Mouse (Mus musculus): ENCODE results near the gene Lyrm7. TPM values are rescaled to one million over a fixed set of nuclear protein-coding genes. Genes with fewer than 3 reads are reported as not detected.

Gene Lyrm7
- polyA plus RNA-seq, 1 experiment: 26.3 TPM

DNA sequence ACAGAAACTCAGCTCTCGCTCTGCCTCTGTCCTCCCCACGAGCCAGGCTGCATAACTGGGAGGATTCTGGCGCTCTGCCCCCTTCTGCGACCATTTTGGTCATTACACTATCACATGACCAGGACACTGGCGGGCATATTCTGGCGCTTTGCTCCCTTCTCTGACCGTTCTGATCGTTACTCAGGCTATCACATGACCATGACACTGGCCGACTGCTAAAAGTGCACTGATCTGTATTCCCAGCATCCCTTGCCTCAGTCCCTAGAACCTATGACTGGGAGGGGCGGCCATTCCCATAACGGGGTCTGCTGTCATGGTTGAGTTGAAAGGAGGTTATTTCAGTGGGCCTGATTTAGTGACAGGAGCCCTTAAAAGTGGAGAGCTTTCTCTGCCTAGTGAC is 64.2 kb downstream of the Lyrm7 start:
- Histone ChIP-seq H3K4me3 (ENCODE audit: low read depth, low read length) (peak overlapping the region; percentile 34), H3K9ac (ENCODE audit: low read depth, poor library complexity, severe bottlenecking) (peak overlapping the region; percentile 15; the same call in 1 of the 2 replicates), H3K27ac (ENCODE audit: insufficient read depth, low read length) (no peak overlapping the region), H3K4me1 (ENCODE audit: control insufficient read depth, insufficient read depth, low read length) (no peaks in the 10 kb centered on the region), H3K27me3 (ENCODE audit: control insufficient read depth, insufficient read depth, low read length, poor library complexity, severe bottlenecking) (no peaks in the 10 kb centered on the region), H3K36me3 (ENCODE audit: control insufficient read depth, insufficient read depth, low read length, poor library complexity, severe bottlenecking) (no peaks in the 10 kb centered on the region), H3K9me3 (replicated peaks; ENCODE audit: control insufficient read depth, insufficient read depth, low read length, poor library complexity, severe bottlenecking) (no peaks in the 10 kb centered on the region)
- no peak for TF ChIP-seq POLR2A (IDR thresholded peaks at IDR 0.05; ENCODE audit: insufficient read depth, low read length)
- TF ChIP-seq CTCF (IDR thresholded peaks at IDR 0.05; ENCODE audit: low read depth, low read length): no peak
- TF ChIP-seq EP300 (IDR thresholded peaks at IDR 0.05; ENCODE audit: insufficient read depth, low read depth, low read length): no peak

DNA sequence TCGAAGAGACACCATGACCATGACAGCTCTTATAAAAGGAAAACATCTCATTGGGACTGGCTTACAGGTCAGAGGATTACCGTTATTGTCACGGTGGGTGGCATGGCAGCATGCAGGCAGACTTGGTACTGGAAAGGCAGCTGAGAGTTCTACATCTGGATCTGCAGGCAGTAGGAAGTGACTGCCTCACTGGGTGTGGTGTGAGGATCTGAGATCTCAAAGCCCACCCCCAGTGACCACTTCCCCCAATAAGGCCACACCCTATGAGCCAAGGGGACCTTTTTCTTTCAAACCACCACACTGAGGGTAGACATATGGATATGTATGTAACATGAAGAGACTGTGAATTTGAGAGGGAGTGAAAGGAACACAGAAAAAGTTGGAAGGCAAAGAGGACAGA is 66.0 kb downstream of the Lyrm7 start:
- TF ChIP-seq CTCF (IDR thresholded peaks at IDR 0.05; ENCODE audit: low read depth, low read length) (no peak), POLR2A (IDR thresholded peaks at IDR 0.05; ENCODE audit: insufficient read depth, low read length) (no peak), EP300 (IDR thresholded peaks at IDR 0.05; ENCODE audit: insufficient read depth, low read depth, low read length) (no peak)
- no peaks in the 10 kb centered on the region for H3K27me3 ChIP-seq (ENCODE audit: control insufficient read depth, insufficient read depth, low read length, poor library complexity, severe bottlenecking)
- H3K4me3 ChIP-seq (ENCODE audit: low read depth, low read length): no peak overlapping the region
- no peak overlapping the region for H3K9ac ChIP-seq (ENCODE audit: low read depth, poor library complexity, severe bottlenecking)
- no peaks in the 10 kb centered on the region for H3K9me3 ChIP-seq (replicated peaks; ENCODE audit: control insufficient read depth, insufficient read depth, low read length, poor library complexity, severe bottlenecking)
- no peaks in the 10 kb centered on the region for H3K36me3 ChIP-seq (ENCODE audit: control insufficient read depth, insufficient read depth, low read length, poor library complexity, severe bottlenecking)
- H3K27ac ChIP-seq (ENCODE audit: insufficient read depth, low read length): no peak overlapping the region
- H3K4me1 ChIP-seq (ENCODE audit: control insufficient read depth, insufficient read depth, low read length): no peaks in the 10 kb centered on the region

- H3K27me3 ChIP-seq (ENCODE audit: control insufficient read depth, insufficient read depth, low read length, poor library complexity, severe bottlenecking): no peaks in the 10 kb centered on the region
- TF ChIP-seq EP300 (IDR thresholded peaks at IDR 0.05; ENCODE audit: insufficient read depth, low read depth, low read length): no peak
- H3K4me1 ChIP-seq (ENCODE audit: control insufficient read depth, insufficient read depth, low read length): no peaks in the 10 kb centered on the region
- no peak overlapping the region for H3K9ac ChIP-seq (ENCODE audit: low read depth, poor library complexity, severe bottlenecking)
- H3K9me3 ChIP-seq (replicated peaks; ENCODE audit: control insufficient read depth, insufficient read depth, low read length, poor library complexity, severe bottlenecking): no peaks in the 10 kb centered on the region
- no peak overlapping the region for H3K4me3 ChIP-seq (ENCODE audit: low read depth, low read length)
- no peaks in the 10 kb centered on the region for H3K36me3 ChIP-seq (ENCODE audit: control insufficient read depth, insufficient read depth, low read length, poor library complexity, severe bottlenecking)
- H3K27ac ChIP-seq (ENCODE audit: insufficient read depth, low read length): no peak overlapping the region
Measured at GRCm38 (mm10) chr11:54793173-54793572, 67.5 kb downstream of the Lyrm7 start.

DNA sequence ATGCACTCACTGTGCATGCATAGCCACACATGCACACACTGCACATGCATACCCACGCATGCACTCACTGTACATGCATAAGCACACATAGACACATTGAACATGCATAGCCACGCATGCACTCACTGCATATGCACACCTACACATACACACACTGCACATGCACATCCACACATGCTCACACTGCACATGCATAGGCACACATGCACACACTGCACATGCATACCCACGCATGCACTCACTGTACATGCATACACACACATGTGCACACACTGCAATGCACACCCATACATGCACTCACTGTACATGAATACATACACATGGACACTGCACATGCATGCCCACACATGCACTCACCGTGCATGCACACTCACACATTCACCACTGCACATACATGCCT is 69.3 kb downstream of the Lyrm7 start:
- no peak for TF ChIP-seq POLR2A (IDR thresholded peaks at IDR 0.05; ENCODE audit: insufficient read depth, low read length)
- TF ChIP-seq EP300 (IDR thresholded peaks at IDR 0.05; ENCODE audit: insufficient read depth, low read depth, low read length): no peak
- TF ChIP-seq CTCF (IDR thresholded peaks at IDR 0.05; ENCODE audit: low read depth, low read length): no peak
- Histone ChIP-seq H3K9ac (ENCODE audit: low read depth, poor library complexity, severe bottlenecking) (no peak overlapping the region), H3K36me3 (ENCODE audit: control insufficient read depth, insufficient read depth, low read length, poor library complexity, severe bottlenecking) (no peaks in the 10 kb centered on the region), H3K27me3 (ENCODE audit: control insufficient read depth, insufficient read depth, low read length, poor library complexity, severe bottlenecking) (no peaks in the 10 kb centered on the region), H3K9me3 (replicated peaks; ENCODE audit: control insufficient read depth, insufficient read depth, low read length, poor library complexity, severe bottlenecking) (no peaks in the 10 kb centered on the region), H3K27ac (ENCODE audit: insufficient read depth, low read length) (no peak overlapping the region), H3K4me3 (ENCODE audit: low read depth, low read length) (no peak overlapping the region), H3K4me1 (ENCODE audit: control insufficient read depth, insufficient read depth, low read length) (no peaks in the 10 kb centered on the region)

DNA sequence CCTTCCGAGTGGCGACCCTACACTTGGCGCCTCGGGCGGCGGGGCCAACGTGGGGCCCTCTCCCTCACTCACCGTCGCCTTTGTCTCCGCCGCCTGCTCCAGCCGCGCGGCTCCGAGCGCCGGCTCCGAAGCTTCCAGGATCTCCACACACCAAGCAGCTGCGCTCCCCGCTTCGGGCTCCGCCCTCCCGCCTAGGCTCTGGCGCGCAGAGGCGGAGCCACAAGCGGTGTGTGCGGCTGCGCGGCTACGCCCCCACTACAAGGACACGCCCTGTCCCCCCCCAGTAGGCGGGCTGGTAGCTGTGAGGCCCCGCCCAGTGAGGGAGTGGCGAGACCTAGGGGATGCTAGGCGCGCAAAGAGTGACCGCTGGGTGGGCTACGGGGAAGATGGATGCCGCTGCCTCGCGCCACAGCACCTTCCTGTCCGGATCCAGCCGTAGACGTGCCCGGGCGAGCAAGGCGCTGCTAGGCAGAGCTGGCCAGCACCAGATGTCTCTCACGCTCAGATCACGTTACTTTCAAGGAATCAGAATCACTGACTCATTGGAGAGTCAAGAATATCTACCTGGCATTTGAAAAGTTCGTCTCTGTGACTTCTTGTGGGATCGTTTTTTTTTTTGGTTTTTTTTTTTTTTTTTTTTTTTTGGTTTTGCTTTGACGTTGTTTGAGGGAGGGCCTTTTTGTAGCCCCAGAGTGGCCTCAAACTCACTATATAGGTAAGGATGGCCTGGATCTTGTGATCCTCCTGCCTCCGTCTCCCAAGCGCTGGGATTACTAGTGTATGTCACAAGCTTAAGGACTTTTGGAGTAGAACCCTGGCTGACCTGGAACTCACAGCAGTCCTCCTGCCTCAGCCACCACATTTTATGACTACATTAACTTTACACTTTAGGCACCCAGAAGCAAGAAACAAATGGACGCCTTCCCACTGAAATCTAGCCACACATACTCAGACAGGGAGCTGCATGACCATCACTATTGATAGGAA is 72.9 kb downstream of the Lyrm7 start, which contains the start of gene Cdc42se2:
Gene Cdc42se2 (minus strand): TSS at position 188 of the 987 bp plus-strand sequence.
- Histone ChIP-seq H3K27me3 (ENCODE audit: control insufficient read depth, insufficient read depth, low read length, poor library complexity, severe bottlenecking) (no peaks in the 10 kb centered on the region), H3K9me3 (replicated peaks; ENCODE audit: control insufficient read depth, insufficient read depth, low read length, poor library complexity, severe bottlenecking) (no peaks in the 10 kb centered on the region), H3K9ac (ENCODE audit: low read depth, poor library complexity, severe bottlenecking) (peak within 1 kb of the TSS; percentile 92), H3K27ac (ENCODE audit: insufficient read depth, low read length) (peak within 1 kb of the TSS; percentile 18), H3K36me3 (ENCODE audit: control insufficient read depth, insufficient read depth, low read length, poor library complexity, severe bottlenecking) (no peaks in the 10 kb centered on the region), H3K4me3 (ENCODE audit: low read depth, low read length) (peak within 1 kb of the TSS; percentile 86), H3K4me1 (ENCODE audit: control insufficient read depth, insufficient read depth, low read length) (no peaks in the 10 kb centered on the region)
- peak; percentile 96 for TF ChIP-seq POLR2A (IDR thresholded peaks at IDR 0.05; ENCODE audit: insufficient read depth, low read length)
- no peak for TF ChIP-seq CTCF (IDR thresholded peaks at IDR 0.05; ENCODE audit: low read depth, low read length)
- peak; percentile 71; the same call in 1 of the 2 replicates for TF ChIP-seq EP300 (IDR thresholded peaks at IDR 0.05; ENCODE audit: insufficient read depth, low read depth, low read length)

GRCm38 (mm10) chr11:54786858-54787487 is 73.7 kb downstream of the Lyrm7 start:
- H3K4me3 ChIP-seq (ENCODE audit: low read depth, low read length): peak overlapping the region; percentile 86
- peak overlapping the region; percentile 92 for H3K9ac ChIP-seq (ENCODE audit: low read depth, poor library complexity, severe bottlenecking)
- no peaks in the 10 kb centered on the region for H3K4me1 ChIP-seq (ENCODE audit: control insufficient read depth, insufficient read depth, low read length)
- no peaks in the 10 kb centered on the region for H3K27me3 ChIP-seq (ENCODE audit: control insufficient read depth, insufficient read depth, low read length, poor library complexity, severe bottlenecking)
- no peaks in the 10 kb centered on the region for H3K36me3 ChIP-seq (ENCODE audit: control insufficient read depth, insufficient read depth, low read length, poor library complexity, severe bottlenecking)
- no peak for TF ChIP-seq EP300 (IDR thresholded peaks at IDR 0.05; ENCODE audit: insufficient read depth, low read depth, low read length)
- TF ChIP-seq CTCF (IDR thresholded peaks at IDR 0.05; ENCODE audit: low read depth, low read length): no peak
- no peak for TF ChIP-seq POLR2A (IDR thresholded peaks at IDR 0.05; ENCODE audit: insufficient read depth, low read length)
- H3K9me3 ChIP-seq (replicated peaks; ENCODE audit: control insufficient read depth, insufficient read depth, low read length, poor library complexity, severe bottlenecking): no peaks in the 10 kb centered on the region
- peak overlapping the region; percentile 17 for H3K27ac ChIP-seq (ENCODE audit: insufficient read depth, low read length)
